Mouse (Mus musculus) layer of hippocampus, postnatal 14 days (tissue): ENCODE data around the gene Wdr61. TPM values are rescaled to one million over a fixed set of nuclear protein-coding genes. Genes with fewer than 3 reads are reported as not detected.

ENCODE experiments used
- DNase-seq, 2 experiments: peaks; one replicate each; pipeline ENCODE4 v3.0.0; 2021 to 2022; ENCODE audit warnings: low spot score in 2 of 2, mixed read lengths in 1 of 2
- long read RNA-seq, 2 experiments: library from polyadenylated mRNA; stranded (forward); transcript quantifications; one replicate each; pipeline ENCODE4 v2.0.0; 2021
- total RNA-seq, 2 experiments: library from RNA; stranded (reverse); gene quantifications; 2 replicates each; pipeline ENCODE4 v1.2.3; 2021

The Wdr61 gene
- total RNA-seq = 10 to 100 TPM; 53.8 to 59.3 TPM
- long read RNA-seq, experiment 1, transcript Wdr61-203 (11 exons, 1,290 nt) = major isoform, 19 of 47 reads
- long read RNA-seq, experiment 1, transcript Wdr61-201 (11 exons, 1,187 nt) = minor isoform, 6 of 47 reads
- long read RNA-seq, experiment 1, partial matches to known transcripts = 14 of 47 reads
- long read RNA-seq, experiment 1, other reads (novel, unspliced or antisense) = 6 of 47 reads
- long read RNA-seq, experiment 2, transcript Wdr61-203 (11 exons, 1,290 nt) = major isoform, 28 of 100 reads
- long read RNA-seq, experiment 2, transcript Wdr61-201 (11 exons, 1,187 nt) = minor isoform, 12 of 100 reads
- long read RNA-seq, experiment 2, partial matches to known transcripts = 43 of 100 reads
- long read RNA-seq, experiment 2, other reads (novel, unspliced or antisense) = 13 of 100 reads

DNA sequence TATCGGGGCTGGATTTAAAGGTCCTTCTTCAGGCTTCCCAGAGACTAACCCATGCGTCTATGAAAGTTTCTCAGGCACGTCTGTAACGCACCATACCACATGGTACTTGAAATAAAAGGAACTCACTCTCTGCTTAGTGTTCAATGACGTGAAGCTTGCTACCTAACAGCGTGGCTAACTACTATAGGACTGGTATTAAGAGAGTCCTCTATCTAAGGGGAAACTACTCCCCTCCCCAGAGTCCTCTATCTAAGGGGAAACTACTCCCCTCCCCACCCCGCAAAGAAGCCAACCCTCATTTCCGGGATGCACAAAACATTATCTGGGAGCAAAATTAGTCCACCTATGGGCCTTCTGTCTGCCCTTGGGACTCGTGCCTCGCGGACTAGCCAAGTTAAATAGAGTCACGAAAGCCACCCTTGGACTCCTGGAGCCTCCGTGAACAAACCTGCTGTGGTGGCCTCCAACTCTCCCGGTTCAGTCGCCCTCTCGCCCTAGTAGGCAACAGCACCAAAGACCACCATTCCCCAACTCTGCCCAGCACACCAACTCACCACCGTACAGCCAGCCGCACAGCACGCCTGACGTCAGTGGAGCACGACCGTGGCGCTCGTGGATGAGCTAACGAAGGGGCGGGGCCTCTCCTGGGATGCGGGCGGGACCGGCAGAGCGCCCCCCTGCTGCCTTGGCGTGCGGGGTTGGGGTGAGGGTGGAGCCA, at the start of gene Wdr61:
TSS of gene Wdr61 (minus strand) at position 599 of the 718 bp plus-strand sequence.
- DNase-seq = peak; percentile 96 to 98

DNA sequence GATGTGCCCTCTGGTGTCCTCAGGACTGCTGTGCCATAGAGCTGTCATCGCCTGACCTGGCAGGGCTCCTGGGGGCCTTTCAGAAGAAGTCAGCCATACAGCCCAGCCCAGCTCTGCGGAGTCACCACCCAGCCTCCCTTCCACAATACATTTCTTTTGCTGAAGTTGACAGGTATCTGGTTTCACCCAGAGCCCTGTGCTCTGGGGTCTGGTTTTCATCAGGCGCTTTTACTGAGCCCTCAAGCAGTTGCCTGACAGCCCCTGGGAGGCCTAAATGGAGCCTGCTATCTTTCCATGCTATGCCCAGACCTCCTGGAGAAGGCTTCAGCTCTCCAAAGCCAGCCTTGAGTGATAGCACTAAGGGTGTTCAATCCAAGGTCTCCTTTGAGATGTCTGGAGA, 49.7 kb upstream of the Wdr61 start:
- no peak for DNase-seq

DNA sequence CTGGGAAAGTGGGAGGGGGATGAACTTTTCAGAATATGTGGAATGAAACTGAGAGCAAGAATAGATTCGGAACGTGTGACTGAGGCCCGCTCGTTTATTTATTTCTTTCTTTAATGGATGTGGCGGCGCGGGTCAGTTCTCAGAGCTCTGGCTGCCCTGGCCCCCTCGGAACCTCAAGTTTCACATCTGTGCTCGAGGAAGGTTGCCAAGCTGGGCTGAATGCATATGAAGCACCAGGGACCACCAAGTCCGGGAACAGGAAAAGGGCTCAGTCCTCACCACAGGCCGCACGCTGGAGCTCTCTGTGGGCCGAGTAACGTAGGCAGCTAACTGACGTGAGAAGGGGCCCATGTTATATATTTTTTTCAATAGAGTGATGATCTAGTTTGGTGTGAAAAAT, 48.2 kb upstream of the Wdr61 start:
- no peak for DNase-seq

GRCm38 (mm10) chr9:54779280-54779679, 45.0 kb upstream of the Wdr61 start:
- DNase-seq = no peak

- DNase-seq = peak; percentile 32 to 53
Observed at GRCm38 (mm10) chr9:54776451-54776982, 42.2 kb upstream of the Wdr61 start.

DNA sequence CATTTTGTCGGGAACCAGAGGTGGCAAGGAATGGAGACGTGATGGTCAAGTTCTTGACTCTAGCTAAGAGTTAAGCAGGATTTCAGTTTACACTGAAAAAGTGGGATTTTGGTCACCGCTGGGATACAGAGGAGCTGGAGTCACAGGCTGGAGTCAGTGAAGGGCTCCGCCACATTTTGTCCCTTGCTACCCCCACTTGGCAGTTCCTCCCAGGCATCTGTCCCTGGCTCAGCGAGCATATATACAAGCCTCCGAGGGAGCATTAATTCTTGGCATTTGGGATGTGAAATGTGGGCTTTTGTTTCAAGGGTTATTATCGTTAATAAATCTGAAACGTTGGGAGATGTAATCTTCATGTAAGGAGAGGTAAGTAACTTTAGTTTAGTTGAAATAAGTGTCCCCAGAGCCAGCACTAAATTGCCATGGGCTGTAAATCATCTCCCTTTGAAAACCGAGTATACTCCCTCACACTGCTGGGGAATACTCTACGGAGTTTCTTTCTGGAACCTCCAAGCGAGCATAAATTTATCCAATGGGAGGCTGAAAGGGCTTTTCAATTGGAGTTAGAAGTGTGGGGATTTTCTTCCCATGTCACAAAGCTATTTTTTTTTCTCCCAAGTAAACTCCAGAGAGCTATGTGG, 35.9 kb upstream of the Wdr61 start:
- no peak for DNase-seq

- no peak for DNase-seq
Observed at GRCm38 (mm10) chr9:54765336-54766085, 31.2 kb upstream of the Wdr61 start.

DNA sequence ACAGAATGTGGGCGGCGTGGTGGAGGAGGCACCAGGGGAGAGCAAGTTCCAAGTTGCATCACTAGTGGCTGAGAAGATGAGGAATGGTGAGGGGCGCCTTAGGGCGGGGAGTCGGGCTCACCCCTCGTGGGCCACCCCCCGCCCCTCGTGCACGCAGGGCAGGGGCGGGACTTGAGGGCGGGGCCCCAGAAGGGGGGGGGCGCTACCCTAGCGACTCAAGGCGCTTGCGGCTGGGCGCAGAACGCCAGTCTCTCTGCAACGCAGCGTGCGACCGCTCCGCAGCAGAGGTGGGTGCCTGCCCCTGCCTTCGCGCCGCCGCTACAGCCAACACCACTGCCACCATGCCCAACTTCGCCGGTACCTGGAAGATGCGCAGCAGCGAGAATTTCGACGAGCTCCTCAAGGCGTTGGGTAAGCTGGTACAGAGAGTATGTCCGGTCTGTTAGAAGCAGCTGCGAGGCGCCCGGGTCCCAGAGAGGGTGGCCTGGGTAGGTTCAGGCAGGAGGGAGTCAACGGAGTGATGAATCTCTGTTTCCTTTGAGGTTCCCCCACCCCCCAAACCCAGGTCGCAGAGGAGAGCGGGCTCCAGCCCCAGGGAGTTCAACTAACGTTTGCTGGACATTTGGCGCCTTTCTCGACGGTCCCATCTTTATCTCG, 30.4 kb upstream of the Wdr61 start, which contains the start of gene Crabp1:
TSS of gene Crabp1 (plus strand) at position 188 of the 657 bp plus-strand sequence.
- no peak for DNase-seq

GRCm38 (mm10) chr9:54764091-54764490, 29.8 kb upstream of the Wdr61 start:
- DNase-seq = no peak

- DNase-seq = no peak
Observed at GRCm38 (mm10) chr9:54759592-54759991, 25.3 kb upstream of the Wdr61 start.

DNA sequence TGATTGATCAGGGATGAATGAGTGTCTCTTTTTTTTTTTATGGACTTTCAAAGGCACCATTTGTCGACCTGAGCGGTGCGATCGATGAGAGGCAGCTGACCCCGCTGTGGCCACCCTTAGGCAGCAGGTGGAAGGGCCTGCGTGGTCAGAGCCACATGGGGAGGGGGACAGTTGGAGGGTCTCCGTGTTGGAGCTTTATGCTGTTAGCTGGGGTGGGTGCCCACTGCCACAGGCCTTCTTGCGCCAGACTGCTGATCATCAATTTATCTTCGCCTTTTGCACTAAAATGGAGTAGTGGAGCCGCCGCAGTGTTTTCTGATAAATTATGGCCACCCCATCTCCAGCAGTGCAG, 18.6 kb upstream of the Wdr61 start:
- no peak for DNase-seq

DNA sequence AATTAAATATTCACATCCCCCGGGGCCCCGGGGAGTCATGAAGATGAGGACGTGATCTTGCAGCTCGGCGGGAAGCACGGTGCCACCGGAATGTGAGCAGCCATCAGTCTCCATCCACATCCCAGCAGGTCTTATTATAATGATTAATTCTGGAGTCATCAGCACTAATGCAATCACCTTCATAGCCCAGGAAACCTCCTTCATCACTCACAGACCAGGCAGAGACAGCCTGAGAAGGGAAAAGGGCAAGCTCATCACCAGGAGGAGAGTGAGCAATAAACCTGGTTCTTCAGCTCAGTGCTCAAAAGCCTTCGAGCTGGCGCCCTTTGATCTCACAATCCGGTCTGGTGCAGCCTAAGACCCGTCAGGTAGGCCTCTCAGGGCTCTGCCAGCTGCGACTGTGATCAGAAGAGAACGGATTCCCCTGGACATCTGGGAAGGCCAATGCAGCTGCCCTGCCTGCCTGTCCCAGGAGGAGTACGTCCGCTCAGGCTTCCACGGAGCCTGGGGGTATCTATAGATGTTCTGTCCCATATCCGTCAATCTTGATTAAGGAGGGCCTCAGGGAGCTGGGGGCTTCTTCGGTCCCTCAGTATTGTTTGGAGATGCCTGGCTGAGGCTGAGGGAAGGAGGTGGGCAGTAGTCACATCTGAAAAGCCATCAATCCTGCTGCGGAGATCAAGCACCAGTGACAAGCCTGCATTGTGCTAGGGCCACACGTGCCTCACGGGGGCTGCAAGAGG, 18.1 kb upstream of the Wdr61 start:
- DNase-seq = no peak

DNA sequence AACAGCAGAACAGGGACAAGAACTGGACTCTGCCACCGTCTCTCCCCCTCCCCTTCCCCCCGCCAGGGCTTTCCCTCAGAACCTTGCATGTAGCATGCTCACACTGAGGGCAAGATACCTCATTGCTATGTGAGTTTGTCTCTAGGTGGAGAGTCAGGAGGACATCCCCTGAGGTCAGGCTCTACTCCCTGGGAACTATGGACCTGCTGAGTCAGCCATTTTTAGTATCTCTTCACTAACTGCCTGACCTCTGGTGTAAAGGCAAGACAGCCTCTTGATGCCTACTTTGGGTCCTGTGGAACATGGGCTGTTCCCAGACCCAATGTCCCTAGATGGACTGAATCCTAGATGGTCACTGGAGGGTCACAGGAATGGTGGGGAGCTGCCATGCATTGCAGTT, 17.4 kb upstream of the Wdr61 start:
- no peak for DNase-seq

DNA sequence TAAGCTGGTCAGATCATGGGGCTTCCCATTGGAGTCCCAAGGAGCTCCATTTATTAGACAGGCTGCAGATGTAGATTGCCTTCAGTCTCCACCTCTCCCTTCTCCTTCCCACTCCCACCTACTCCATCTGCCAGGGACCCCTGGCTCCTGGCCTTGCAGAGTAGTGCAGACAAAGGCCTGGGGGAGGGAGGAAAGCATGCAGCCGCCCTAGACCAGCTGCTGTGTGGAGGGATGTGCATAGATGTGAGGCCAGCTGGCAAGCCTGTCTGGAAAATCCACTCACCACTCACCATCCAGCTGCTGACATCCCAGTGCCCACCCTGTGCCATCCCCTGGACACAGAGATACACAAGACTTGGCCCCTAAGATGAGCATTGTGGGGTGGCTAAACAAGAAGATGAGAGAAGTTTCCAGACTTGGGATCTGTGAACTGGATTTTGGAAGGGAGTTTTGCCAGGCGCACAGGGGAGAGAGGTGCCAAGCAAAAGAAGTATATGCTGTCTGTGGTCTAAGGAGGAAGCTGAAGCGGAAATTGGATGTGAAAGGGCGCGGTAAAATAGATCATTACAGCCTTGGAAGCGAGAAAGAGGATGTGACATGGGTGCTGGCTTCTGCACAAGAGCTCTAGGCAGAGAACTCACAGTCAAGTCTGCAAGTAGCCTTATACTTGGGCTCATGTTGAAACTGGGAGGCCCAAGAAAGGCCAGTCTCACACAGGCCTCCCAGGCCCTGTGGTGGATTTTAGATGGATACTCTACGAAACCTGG, 16.1 kb upstream of the Wdr61 start:
- DNase-seq = no peak

- no peak for DNase-seq
Observed at GRCm38 (mm10) chr9:54745740-54746370, 11.5 kb upstream of the Wdr61 start.

GRCm38 (mm10) chr9:54743891-54744290, 9.6 kb upstream of the Wdr61 start:
- no peak for DNase-seq

- DNase-seq = peak; percentile 52 to 76
Observed at GRCm38 (mm10) chr9:54738376-54738775, 4.1 kb upstream of the Wdr61 start.

GRCm38 (mm10) chr9:54736284-54736701, 2.0 kb upstream of the Wdr61 start:
- peak in 1 of 2 experiments; percentile 24 for DNase-seq
